Mouse (Mus musculus) forebrain, embryonic 13.5 days (tissue): ENCODE measurements at regions not wholly inside any gene's neighbourhood (a gene's known extent, or its start where the extent isn't known, plus 50 kb on each side); places are given as distances from the start of the nearest gene placed in this dataset.

Source experiments
- ATAC-seq: fragments of 200-750 bp; cut with Nextera tagmentation; 2 replicates; pipeline ENCODE4 v1.8.0; 2017
- H3K27ac ChIP-seq: fragments of 300-500 bp; sonication (generic); 2 replicates; pipeline ENCODE4 v1.5.1; 2015; ENCODE audit warnings: inconsistent platforms, mild to moderate bottlenecking, moderate library complexity
- H3K27me3 ChIP-seq: fragments of 300-500 bp; sonication (generic); 2 replicates; pipeline ENCODE4 v1.6.1; 2015; ENCODE audit warnings: mild to moderate bottlenecking, inconsistent platforms
- H3K36me3 ChIP-seq: fragments of 300-500 bp; sonication (generic); 2 replicates; pipeline ENCODE4 v1.6.1; 2015; ENCODE audit warnings: mild to moderate bottlenecking, inconsistent platforms; ENCODE audit not compliant: poor library complexity, severe bottlenecking
- H3K4me1 ChIP-seq: fragments of 300-500 bp; sonication (generic); 2 replicates; pipeline ENCODE4 v1.6.1; 2015; ENCODE audit warnings: inconsistent platforms
- H3K4me2 ChIP-seq: fragments of 300-500 bp; sonication (generic); 2 replicates; pipeline ENCODE4 v1.6.1; 2015; ENCODE audit warnings: inconsistent platforms, mild to moderate bottlenecking, moderate library complexity
- H3K4me3 ChIP-seq: fragments of 300-500 bp; sonication (generic); 2 replicates; pipeline ENCODE4 v1.5.1; 2015; ENCODE audit warnings: mild to moderate bottlenecking, inconsistent platforms
- H3K9ac ChIP-seq: fragments of 300-500 bp; sonication (generic); 2 replicates; pipeline ENCODE4 v1.6.1; 2015; ENCODE audit warnings: mild to moderate bottlenecking, inconsistent platforms
- H3K9me3 ChIP-seq: fragments of 300-500 bp; sonication (generic); replicated peaks from 2 replicates; pipeline ENCODE4 v1.6.1; 2016; ENCODE audit warnings: inconsistent platforms
- WGBS: fragments of 180-500 bp; shearing (Covaris S2); methylation state at CpG from one replicate; pipeline ENCODE4 v1.1.7; 2015; 5-methylcytosine and 5-hydroxymethylcytosine counted together

GRCm38 (mm10) chr11:82579841-82580415, 184.2 kb downstream of the Cct6b start:
- ATAC-seq, result peak; percentile 91
- 5% methylated on average over 7 of the region's 7 CpGs for WGBS
- no peak overlapping the region for H3K4me3 ChIP-seq
- H3K4me1 ChIP-seq, result peaks cover 17% of the 10 kb centered on the region
- peak overlapping the region; percentile 87 for H3K27ac ChIP-seq
- no peaks in the 10 kb centered on the region for H3K36me3 ChIP-seq
- no peaks in the 10 kb centered on the region for H3K9me3 ChIP-seq
- peak overlapping the region; percentile 36 for H3K4me2 ChIP-seq
- H3K27me3 ChIP-seq, result 0 out of 2 replicates have a peak, but pooled peaks cover 6% of the 10 kb centered on the region
- 0 out of 2 replicates have a peak overlapping the region, but pooled peaks have one; percentile 38 for H3K9ac ChIP-seq

- H3K9ac ChIP-seq, result no peak overlapping the region
- H3K9me3 ChIP-seq, result no peaks in the 10 kb centered on the region
- peaks cover 8% of the 10 kb centered on the region; the same call in 1 of the 2 replicates for H3K27me3 ChIP-seq
- no peak for ATAC-seq
- H3K4me1 ChIP-seq, result peaks cover 16% of the 10 kb centered on the region
- no peak overlapping the region for H3K27ac ChIP-seq
- H3K36me3 ChIP-seq, result no peaks in the 10 kb centered on the region
- H3K4me2 ChIP-seq, result no peak overlapping the region
- no peak overlapping the region for H3K4me3 ChIP-seq
- 54% methylated on average over 3 of the region's 3 CpGs for WGBS
These were observed 187.3 kb downstream of the Tmem132e start for GRCm38 (mm10) chr11:82576019-82576418.

GRCm38 (mm10) chr11:82573126-82573525, 184.4 kb downstream of the Tmem132e start:
- H3K4me3 ChIP-seq, result no peak overlapping the region
- peaks cover 12% of the 10 kb centered on the region; the same call in 1 of the 2 replicates for H3K27me3 ChIP-seq
- WGBS, result 82% methylated on average over 4 of the region's 4 CpGs
- no peak overlapping the region for H3K27ac ChIP-seq
- no peaks in the 10 kb centered on the region for H3K36me3 ChIP-seq
- H3K9me3 ChIP-seq, result no peaks in the 10 kb centered on the region
- H3K9ac ChIP-seq, result no peak overlapping the region
- ATAC-seq, result no peak
- no peak overlapping the region for H3K4me2 ChIP-seq
- H3K4me1 ChIP-seq, result peaks cover 16% of the 10 kb centered on the region

- no peak overlapping the region for H3K4me2 ChIP-seq
- no peaks in the 10 kb centered on the region for H3K9me3 ChIP-seq
- no peaks in the 10 kb centered on the region for H3K36me3 ChIP-seq
- H3K4me3 ChIP-seq, result no peak overlapping the region
- peaks cover 6% of the 10 kb centered on the region; the same call in 1 of the 2 replicates for H3K27me3 ChIP-seq
- peaks cover 30% of the 10 kb centered on the region for H3K4me1 ChIP-seq
- WGBS, result 12% methylated on average over 5 of the region's 5 CpGs
- H3K27ac ChIP-seq, result no peak overlapping the region
- ATAC-seq, result no peak
- H3K9ac ChIP-seq, result no peak overlapping the region
These were observed 182.8 kb downstream of the Tmem132e start for GRCm38 (mm10) chr11:82571525-82571924.

- Histone ChIP-seq H3K36me3 (no peaks in the 10 kb centered on the region), H3K4me1 (peaks cover 30% of the 10 kb centered on the region), H3K4me2 (no peak overlapping the region), H3K27me3 (peaks cover 12% of the 10 kb centered on the region; the same call in 1 of the 2 replicates), H3K27ac (no peak overlapping the region), H3K9ac (no peak overlapping the region), H3K9me3 (no peaks in the 10 kb centered on the region), H3K4me3 (no peak overlapping the region)
- ATAC-seq, result no peak
These were observed 181.1 kb downstream of the Tmem132e start for GRCm38 (mm10) chr11:82569819-82570218.

- H3K9ac ChIP-seq, result no peak overlapping the region
- H3K4me1 ChIP-seq, result peaks cover 37% of the 10 kb centered on the region
- no peak overlapping the region for H3K4me2 ChIP-seq
- no peaks in the 10 kb centered on the region for H3K36me3 ChIP-seq
- peak overlapping the region; percentile 51; the same call in 1 of the 2 replicates for H3K27ac ChIP-seq
- 22% methylated on average over 2 of the region's 2 CpGs for WGBS
- H3K27me3 ChIP-seq, result peaks cover 12% of the 10 kb centered on the region; the same call in 1 of the 2 replicates
- H3K4me3 ChIP-seq, result no peak overlapping the region
- no peaks in the 10 kb centered on the region for H3K9me3 ChIP-seq
- ATAC-seq, result peak; percentile 59
These were observed 179.5 kb downstream of the Tmem132e start for GRCm38 (mm10) chr11:82568219-82568676.

GRCm38 (mm10) chr11:82567014-82567685, 178.4 kb downstream of the Tmem132e start:
- H3K4me1 ChIP-seq, result peaks cover 37% of the 10 kb centered on the region
- H3K4me3 ChIP-seq, result no peak overlapping the region
- no peaks in the 10 kb centered on the region for H3K36me3 ChIP-seq
- peak overlapping the region; percentile 24 for H3K9ac ChIP-seq
- no peak for ATAC-seq
- 54% methylated on average over 9 of the region's 9 CpGs for WGBS
- H3K27ac ChIP-seq, result no peak overlapping the region
- H3K9me3 ChIP-seq, result no peaks in the 10 kb centered on the region
- no peak overlapping the region for H3K4me2 ChIP-seq
- peaks cover 12% of the 10 kb centered on the region; the same call in 1 of the 2 replicates for H3K27me3 ChIP-seq

- peaks cover 11% of the 10 kb centered on the region; the same call in 1 of the 2 replicates for H3K27me3 ChIP-seq
- ATAC-seq, result no peak
- 75% methylated on average over 4 of the region's 4 CpGs for WGBS
- H3K27ac ChIP-seq, result no peak overlapping the region
- peaks cover 37% of the 10 kb centered on the region for H3K4me1 ChIP-seq
- no peaks in the 10 kb centered on the region for H3K36me3 ChIP-seq
- H3K4me3 ChIP-seq, result no peak overlapping the region
- no peaks in the 10 kb centered on the region for H3K9me3 ChIP-seq
- H3K9ac ChIP-seq, result no peak overlapping the region
- H3K4me2 ChIP-seq, result no peak overlapping the region
These were observed 177.4 kb downstream of the Tmem132e start for GRCm38 (mm10) chr11:82566092-82566491.

GRCm38 (mm10) chr11:82564181-82564580, 175.5 kb downstream of the Tmem132e start:
- H3K4me1 ChIP-seq, result peaks cover 32% of the 10 kb centered on the region
- H3K4me3 ChIP-seq, result no peak overlapping the region
- 0 out of 2 replicates have a peak, but pooled peaks cover 6% of the 10 kb centered on the region for H3K27me3 ChIP-seq
- no peaks in the 10 kb centered on the region for H3K9me3 ChIP-seq
- no peak for ATAC-seq
- no peaks in the 10 kb centered on the region for H3K36me3 ChIP-seq
- 58% methylated on average over 10 of the region's 10 CpGs for WGBS
- H3K27ac ChIP-seq, result no peak overlapping the region
- H3K4me2 ChIP-seq, result no peak overlapping the region
- no peak overlapping the region for H3K9ac ChIP-seq

- ATAC-seq, result no peak
- 96% methylated on average over 3 of the region's 3 CpGs for WGBS
- no peaks in the 10 kb centered on the region for H3K9me3 ChIP-seq
These were observed 153.3 kb downstream of the Tmem132e start for GRCm38 (mm10) chr11:82542028-82542427.

GRCm38 (mm10) chr11:82541376-82541775, 152.7 kb downstream of the Tmem132e start:
- Histone ChIP-seq H3K9me3 (no peaks in the 10 kb centered on the region), H3K36me3 (no peaks in the 10 kb centered on the region), H3K27me3 (no peaks in the 10 kb centered on the region), H3K27ac (no peak overlapping the region), H3K9ac (no peak overlapping the region), H3K4me2 (no peak overlapping the region), H3K4me3 (no peak overlapping the region), H3K4me1 (no peaks in the 10 kb centered on the region)
- no peak for ATAC-seq
- WGBS, result 86% methylated on average over 7 of the region's 7 CpGs

More at GRCm38 (mm10) chr11:82542028-82542427, 153.3 kb downstream of the Tmem132e start:
- H3K27ac ChIP-seq, result no peak overlapping the region
- no peaks in the 10 kb centered on the region for H3K36me3 ChIP-seq
- no peaks in the 10 kb centered on the region for H3K27me3 ChIP-seq
- no peak overlapping the region for H3K4me3 ChIP-seq
- H3K4me2 ChIP-seq, result no peak overlapping the region
- H3K9ac ChIP-seq, result no peak overlapping the region
- no peaks in the 10 kb centered on the region for H3K4me1 ChIP-seq

- no peak for ATAC-seq
- H3K4me2 ChIP-seq, result no peak overlapping the region
- no peaks in the 10 kb centered on the region for H3K4me1 ChIP-seq
- whole genome bisulfite sequencing, result 89% methylated on average over 3 of the region's 3 CpGs
- no peaks in the 10 kb centered on the region for H3K36me3 ChIP-seq
- H3K27me3 ChIP-seq, result no peaks in the 10 kb centered on the region
- no peaks in the 10 kb centered on the region for H3K9me3 ChIP-seq
- no peak overlapping the region for H3K9ac ChIP-seq
- no peak overlapping the region for H3K4me3 ChIP-seq
- no peak overlapping the region for H3K27ac ChIP-seq
These were observed 149.2 kb downstream of the Tmem132e start for GRCm38 (mm10) chr11:82537931-82538330.
